In the genomic region with DNA sequence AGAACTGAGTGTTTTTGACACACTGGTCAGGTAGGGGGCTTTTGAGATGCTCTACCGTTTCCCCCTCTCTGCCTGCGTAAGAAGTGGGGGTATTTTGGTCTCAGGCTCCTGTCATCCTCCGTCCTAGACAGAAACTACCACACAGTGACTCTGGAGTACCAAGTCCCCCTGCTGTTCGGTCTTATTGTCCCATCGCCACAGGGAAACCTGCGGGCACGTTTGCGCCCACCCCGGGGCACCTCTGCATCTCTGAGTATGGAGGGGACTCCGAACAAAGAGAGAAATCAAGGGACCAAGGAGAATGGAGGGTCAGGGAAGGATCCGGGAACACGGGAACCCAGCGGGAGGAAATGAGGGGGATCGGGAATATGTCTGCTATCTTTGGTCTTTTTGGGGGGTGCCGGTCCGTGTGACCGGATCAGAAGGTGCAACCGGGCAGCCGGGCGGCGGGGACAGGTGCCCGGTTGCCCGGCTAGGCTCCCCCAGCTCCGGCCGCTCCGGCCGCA, we compare ENCODE assay signal across 1 mouse cellular context.
TF ChIP-seq lines count a peak whose summit lies in the region.

No protein-coding gene starts in this region.

TF ChIP-seq in CH12.LX, 34 proteins besides CTCF, POLR2A, EP300 and RAD21 (continued from another document):
- TF ChIP-seq ZKSCAN1 (IDR thresholded peaks at IDR 0.05; ENCODE audit: borderline replicate concordance, low read depth, low read length) (no peak), MAX (IDR thresholded peaks at IDR 0.05; ENCODE audit: low read length) (no peak), ZNF384 (IDR thresholded peaks at IDR 0.05; ENCODE audit: low read depth, low read length) (no peak), MXI1 (IDR thresholded peaks at IDR 0.05; ENCODE audit: low read depth, low read length) (peak; percentile 24; the same call in 1 of the 2 replicates), SIN3A (IDR thresholded peaks at IDR 0.05; ENCODE audit: low read length) (peak; percentile 71; the same call in 1 of the 2 replicates), RCOR1 (conservative IDR thresholded peaks at IDR 0.05; ENCODE audit: low read depth, low read length) (peak; percentile 45; the same call in 1 of the 2 replicates), HCFC1 (IDR thresholded peaks at IDR 0.05; ENCODE audit: low read depth, low read length) (no peak), CHD1 (IDR thresholded peaks at IDR 0.05; ENCODE audit: low read depth, low read length) (peak; percentile 20; the same call in 1 of the 2 replicates)
